Mouse (Mus musculus) forelimb bud, embryonic 11.5 days (tissue): ENCODE data around the gene Arap1.

Source experiments
- DNase-seq: peaks from one replicate; pipeline ENCODE4 v3.0.0-alpha.2; 2012; ENCODE audit warnings: low read depth, low spot score

The Arap1 gene

GRCm38 (mm10) chr7:101347767-101348270 is at the start of gene Arap1:
Gene Arap1, plus strand, starts transcription at chr7:101348067.
- DNase-seq = peak; percentile 23

DNA sequence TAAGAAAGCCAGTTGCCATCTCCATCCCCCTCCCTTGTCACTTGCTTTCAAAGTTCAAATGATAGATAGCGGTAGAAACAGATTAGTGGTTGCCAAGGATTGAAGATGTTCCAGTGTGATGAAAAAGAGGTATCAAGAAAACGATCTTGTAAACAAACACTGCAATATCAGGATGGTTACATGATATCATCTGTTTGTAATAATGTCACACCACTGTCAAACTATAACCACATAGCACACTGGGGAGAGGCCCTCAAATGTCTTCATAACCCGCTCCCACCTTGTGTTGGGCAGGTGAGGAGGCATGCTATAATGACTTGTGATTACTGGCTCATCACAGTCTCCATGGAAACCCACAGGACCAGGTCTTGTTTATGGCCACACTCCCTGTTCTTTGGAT is 49.5 kb upstream of the Arap1 start:
- DNase-seq = no peak

- DNase-seq = peak; percentile 50
Observed at GRCm38 (mm10) chr7:101301361-101301880, 46.4 kb upstream of the Arap1 start.

- peak; percentile 96 for DNase-seq
Observed at GRCm38 (mm10) chr7:101301881-101302456, 45.9 kb upstream of the Arap1 start, which contains the start of gene Atg16l2. Gene Atg16l2, minus strand, starts transcription at chr7:101302251.

DNA sequence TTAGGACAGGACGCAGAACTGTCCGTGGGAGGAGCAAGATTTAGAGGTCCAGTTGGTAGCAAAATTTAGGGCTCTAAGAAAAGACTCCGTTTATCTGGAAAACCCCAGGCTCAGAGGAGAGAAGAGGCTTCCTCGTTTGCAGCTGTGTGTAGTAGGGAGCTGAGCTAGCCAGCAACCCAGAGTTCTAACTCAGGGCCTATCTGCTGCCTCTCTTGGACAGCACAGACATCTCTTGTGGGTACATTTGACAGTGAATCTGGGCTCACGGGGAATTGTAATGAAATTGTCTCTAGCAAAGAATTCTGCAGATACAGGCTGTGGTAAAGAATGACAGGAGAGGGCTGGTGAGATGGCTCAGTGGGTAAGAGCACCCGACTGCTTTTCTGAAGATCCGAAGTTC is 45.2 kb upstream of the Arap1 start:
- DNase-seq = no peak

DNA sequence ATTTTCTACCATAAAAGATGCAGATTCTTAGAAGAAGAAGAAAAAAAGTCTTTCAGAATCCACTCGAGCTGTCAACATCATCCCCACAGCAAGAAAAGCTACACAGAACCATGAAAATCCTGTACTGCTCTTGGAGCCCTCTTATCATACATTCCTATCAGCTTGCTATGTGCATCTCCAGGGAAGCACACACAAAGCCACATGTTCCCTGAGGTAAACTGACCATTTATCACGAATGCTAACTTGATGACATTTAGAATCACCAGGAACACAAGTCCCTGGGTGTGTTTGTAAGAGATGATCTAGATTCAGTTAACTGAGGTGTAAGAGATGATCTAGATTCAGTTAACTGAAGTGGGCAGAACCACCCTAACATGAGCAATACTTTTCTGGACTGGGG is 41.0 kb upstream of the Arap1 start:
- no peak for DNase-seq

DNA sequence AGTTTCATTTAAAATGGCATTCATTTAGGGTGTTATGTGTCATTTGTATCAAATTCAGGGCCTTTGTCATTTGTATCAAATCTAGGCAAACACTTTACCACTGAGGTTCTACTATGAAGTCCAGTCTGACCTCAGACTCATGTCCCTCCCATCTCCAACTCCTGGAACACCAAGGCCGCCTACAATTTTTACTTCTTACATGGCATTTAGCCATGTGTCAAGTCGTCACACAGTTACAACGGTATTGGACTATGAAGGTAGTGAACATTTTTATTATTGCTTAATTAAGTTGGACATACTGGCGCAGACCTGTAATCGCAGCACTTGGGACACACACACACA is 37.9 kb upstream of the Arap1 start:
- no peak for DNase-seq

- DNase-seq = peak; percentile 98
Observed at GRCm38 (mm10) chr7:101310327-101311028, 37.4 kb upstream of the Arap1 start.

- DNase-seq = no peak
Observed at GRCm38 (mm10) chr7:101311061-101311460, 36.8 kb upstream of the Arap1 start.

DNA sequence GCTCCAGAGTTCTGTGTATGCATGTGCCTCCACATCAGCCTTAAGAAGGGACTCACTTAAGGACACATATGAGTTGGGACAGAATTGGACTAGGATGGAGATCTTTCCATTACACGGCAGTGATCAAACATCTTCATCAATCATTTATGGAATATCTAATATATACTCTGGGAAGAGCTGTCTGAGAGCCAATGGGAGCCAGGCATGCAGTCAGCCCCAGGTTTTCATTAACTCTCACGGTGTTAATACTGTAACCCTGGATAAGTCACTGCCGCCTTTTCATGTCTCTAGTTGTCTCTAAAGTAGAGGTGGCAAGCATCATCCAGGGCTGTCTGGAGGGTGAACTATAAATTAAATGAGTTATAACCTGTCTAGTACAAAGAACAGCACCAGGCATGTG is 34.8 kb upstream of the Arap1 start:
- no peak for DNase-seq

GRCm38 (mm10) chr7:101314396-101314795 is 33.5 kb upstream of the Arap1 start:
- DNase-seq = no peak

DNA sequence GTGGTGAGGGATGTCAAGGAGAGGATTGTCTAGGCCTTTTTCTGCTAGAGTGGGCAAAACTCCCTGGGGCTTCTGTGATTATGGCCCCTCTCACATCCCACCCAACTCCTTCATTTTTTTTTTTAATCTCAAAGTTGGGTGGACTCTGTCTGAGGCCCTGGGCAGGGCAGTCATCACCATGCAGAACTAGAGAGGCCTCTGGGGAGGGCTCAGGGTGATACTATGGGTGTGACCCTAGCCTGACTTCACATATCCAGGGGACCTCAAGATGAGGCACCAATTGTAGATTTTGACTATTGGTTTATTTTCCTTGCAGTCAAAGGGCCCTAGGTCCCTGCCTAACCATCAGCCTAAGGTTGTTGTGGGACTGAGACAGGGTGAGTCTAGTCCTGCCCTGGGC is 32.2 kb upstream of the Arap1 start:
- no peak for DNase-seq

DNA sequence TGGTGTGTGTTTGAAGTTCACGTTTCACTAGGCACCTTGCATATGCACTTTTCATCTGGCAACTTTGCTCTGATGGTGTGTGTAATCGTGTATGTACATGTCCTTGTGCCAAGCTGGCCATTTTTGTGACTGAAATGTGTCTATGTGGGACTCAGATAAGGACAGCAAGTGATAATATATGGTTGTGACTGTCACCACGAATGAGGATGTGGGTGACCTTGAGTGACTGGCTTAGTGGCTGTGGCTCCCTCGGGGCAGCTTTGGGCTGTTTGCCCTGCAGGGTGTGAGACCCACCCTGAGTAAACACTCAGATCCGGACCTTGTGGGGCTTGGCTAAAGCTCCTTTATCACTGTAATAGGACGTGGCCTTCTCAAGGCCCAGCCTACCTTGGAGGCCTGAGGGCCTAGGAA is 31.3 kb upstream of the Arap1 start:
- no peak for DNase-seq

DNA sequence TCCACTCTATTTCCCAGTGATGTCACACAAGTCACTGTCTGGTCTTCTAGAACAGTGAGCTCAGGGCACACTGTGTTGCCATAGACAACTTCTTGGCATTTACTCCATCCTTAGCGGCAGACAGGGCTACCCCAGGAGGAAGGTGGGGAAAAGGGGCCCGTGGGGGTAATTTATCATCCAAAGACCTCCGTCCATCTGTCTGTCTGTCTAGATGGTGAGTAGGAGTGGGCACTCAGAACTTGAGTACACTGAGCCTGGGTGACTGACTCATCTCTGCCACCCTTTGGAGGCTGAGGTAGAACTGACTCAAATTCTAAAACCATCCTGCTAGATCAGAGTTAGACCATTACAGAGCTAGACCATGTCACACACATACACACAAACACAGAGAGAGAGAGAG is 30.9 kb upstream of the Arap1 start, which contains the start of gene Stard10:
Stard10 (plus strand) TSS at position 73 of the 400 bp plus-strand sequence.
- DNase-seq = no peak

DNA sequence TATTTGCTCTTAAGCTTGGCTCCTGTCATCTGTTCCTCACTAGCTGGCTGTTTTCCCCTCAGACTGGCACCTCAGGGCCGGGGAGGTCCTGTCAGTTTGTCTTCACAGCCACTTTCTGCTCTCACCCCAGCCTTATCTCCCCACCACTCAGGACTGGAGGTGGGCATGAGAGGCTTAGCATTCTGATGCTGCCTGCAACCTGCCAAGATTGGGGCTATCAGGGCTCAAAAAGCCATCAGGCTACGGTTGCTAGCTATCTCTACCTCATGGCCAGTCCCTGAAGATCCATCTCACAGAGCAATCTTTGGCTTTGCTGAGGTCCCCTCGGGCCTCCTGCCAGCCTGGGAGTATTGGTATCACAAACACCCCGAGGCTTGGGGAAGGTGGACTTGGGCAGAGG is 29.0 kb upstream of the Arap1 start:
- no peak for DNase-seq

GRCm38 (mm10) chr7:101319796-101320195 is 28.1 kb upstream of the Arap1 start:
- DNase-seq = no peak

DNA sequence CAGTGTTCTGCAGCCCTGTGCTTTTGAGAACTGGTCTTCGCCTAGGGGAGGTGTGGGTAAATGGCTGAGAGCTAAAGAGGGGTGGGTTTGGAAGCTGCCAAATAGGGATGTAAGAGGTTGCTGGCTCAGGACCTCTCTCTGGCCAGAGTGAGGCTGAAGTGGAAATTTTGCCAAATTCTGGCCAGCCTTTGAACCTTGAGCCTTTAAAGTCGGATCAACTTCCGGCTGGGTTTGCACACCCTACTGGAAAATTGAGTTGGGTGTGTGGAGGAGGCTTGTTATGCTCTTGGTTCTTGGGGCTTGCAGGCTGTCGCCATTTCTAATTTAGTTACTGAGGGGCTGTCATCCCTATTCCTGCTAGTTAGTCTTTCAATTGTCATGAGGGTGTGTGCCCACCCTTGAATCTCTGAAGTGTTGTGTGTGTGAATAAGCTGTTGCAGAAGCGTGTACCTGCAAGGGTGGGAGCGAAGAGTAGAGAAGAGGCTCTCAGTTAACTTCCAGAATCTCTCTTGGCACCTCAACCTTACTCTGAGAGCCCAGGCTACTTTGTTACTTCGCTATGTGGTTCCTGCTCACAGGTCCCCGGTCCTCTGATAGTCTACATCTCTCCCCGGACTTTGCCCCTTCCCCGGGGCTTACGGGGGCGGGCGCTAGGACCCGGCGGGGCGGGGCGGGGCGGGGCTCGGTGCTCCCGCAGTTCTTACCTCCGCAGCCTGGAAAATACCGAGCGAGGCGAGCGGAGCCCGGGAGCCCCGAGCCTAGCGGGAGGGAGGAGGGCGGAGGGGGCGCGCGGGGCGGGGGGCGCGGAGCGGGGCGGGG is 27.3 kb upstream of the Arap1 start:
- DNase-seq = no peak

- DNase-seq = no peak
Observed at GRCm38 (mm10) chr7:101321218-101321827, 26.5 kb upstream of the Arap1 start.

DNA sequence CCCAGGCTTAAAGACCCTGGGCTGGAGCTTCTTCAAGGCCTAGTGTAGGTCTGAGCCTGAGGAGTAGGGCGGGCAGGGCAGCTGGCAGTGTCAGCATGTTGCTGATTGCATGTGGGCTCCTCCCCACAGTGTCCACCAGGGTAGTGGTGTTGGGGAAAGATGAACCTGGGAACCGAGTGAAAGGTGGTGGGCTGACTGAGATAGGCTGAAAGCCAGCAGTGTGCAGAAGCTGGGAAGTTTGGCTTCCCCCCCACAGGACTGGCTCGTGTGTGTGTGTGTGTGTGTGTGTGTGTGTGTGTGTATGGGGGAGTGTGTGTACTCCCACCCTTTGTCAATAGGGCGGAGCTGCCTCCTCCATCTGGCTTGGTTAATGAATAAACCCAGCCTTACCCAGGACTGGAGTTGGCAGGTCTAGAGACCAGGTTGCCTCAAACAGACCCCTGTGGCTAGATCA is 24.7 kb upstream of the Arap1 start:
- DNase-seq = no peak

DNA sequence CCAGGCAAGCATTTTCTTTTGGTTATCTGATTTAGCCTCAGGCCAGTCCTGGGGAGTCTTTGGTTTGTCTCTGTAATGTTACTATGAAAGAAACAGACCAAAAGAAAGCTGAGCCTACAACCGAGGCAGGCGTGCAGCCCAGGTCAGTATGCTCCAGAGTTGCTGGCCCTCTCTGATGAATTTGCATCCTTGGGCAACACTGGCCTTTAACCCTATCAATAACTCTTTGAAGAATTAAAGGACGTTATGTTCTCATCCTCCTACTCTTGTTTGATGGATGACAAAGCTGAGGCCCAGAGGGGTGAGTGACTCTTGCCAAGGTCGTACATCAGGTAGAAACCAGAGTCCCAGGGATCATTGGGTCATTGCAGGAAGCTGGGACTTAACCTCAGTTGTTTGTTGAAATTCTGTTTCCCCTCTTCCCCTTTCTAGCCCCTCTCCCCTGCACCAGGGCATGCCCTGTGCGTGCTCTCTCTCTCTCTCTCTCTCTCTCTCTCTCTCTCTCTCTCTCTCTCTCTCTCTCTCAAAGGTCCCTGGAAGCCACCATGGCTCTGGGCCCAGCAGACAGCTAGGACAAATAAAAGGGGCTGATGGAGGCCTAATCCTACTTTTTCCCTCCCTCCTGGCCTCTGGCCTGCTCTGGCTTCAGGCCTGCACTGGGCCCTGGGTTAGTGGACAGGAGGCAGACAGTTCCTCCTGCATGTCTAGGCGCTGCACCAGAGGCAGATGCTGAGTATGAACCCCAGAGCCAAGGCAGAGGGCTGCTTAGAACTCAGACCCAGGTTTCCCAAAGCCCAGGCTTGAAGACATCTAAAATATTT is 23.5 kb upstream of the Arap1 start:
- no peak for DNase-seq

- no peak for DNase-seq
Observed at GRCm38 (mm10) chr7:101326006-101326405, 21.9 kb upstream of the Arap1 start.
